Mouse (Mus musculus) natural killer cell, adult 2 months (primary cell): ENCODE measurements at regions not wholly inside any gene's neighbourhood (a gene's known extent, or its start where the extent isn't known, plus 50 kb on each side); places are given as distances from the start of the nearest gene placed in this dataset.

Source experiments
- DNase-seq, 2 experiments: peaks; one replicate each; pipeline ENCODE4 v3.0.0; 2022; ENCODE audit warnings: low spot score in 2 of 2

GRCm38 (mm10) chr11:43370025-43370424, 56.0 kb downstream of the Pttg1 start:
- DNase-seq = no peak

- no peak for DNase-seq
Measured at GRCm38 (mm10) chr11:43368346-43368745, 57.7 kb downstream of the Pttg1 start.

GRCm38 (mm10) chr11:43361858-43362257, 64.2 kb downstream of the Pttg1 start:
- DNase-seq = no peak

- peak; percentile 62 to 65 for DNase-seq
Measured at GRCm38 (mm10) chr11:43358390-43359291, 67.4 kb downstream of the Pttg1 start.

GRCm38 (mm10) chr11:43353602-43354001, 72.4 kb downstream of the Pttg1 start:
- DNase-seq = no peak

GRCm38 (mm10) chr11:43353030-43353429, 73.0 kb downstream of the Pttg1 start:
- no peak for DNase-seq

GRCm38 (mm10) chr11:43351818-43352217, 74.2 kb downstream of the Pttg1 start:
- peak in 1 of 2 experiments; percentile 16 for DNase-seq

- no peak for DNase-seq
Measured at GRCm38 (mm10) chr11:43351348-43351747, 74.7 kb downstream of the Pttg1 start.

- no peak for DNase-seq
Measured at GRCm38 (mm10) chr11:43350242-43350641, 75.8 kb downstream of the Pttg1 start.

- DNase-seq = no peak
Measured at GRCm38 (mm10) chr11:43349564-43349963, 76.5 kb downstream of the Pttg1 start.

- DNase-seq = peak; percentile 65 to 80
Measured at GRCm38 (mm10) chr11:43348571-43348970, 77.5 kb downstream of the Pttg1 start.

- no peak for DNase-seq
Measured at GRCm38 (mm10) chr11:43346489-43346888, 79.6 kb downstream of the Pttg1 start.

GRCm38 (mm10) chr11:43344767-43345561, 81.1 kb downstream of the Pttg1 start:
- no peak for DNase-seq

GRCm38 (mm10) chr11:43343574-43343973, 82.5 kb downstream of the Pttg1 start:
- no peak for DNase-seq

GRCm38 (mm10) chr11:43338377-43338993, 87.6 kb downstream of the Pttg1 start:
- DNase-seq = no peak

- DNase-seq = no peak
Measured at GRCm38 (mm10) chr11:43335668-43336265, 90.3 kb downstream of the Pttg1 start.

- no peak for DNase-seq
Measured at GRCm38 (mm10) chr11:43333547-43333946, 92.5 kb downstream of the Pttg1 start.

- no peak for DNase-seq
Measured at GRCm38 (mm10) chr11:43313996-43314395, 112.1 kb downstream of the Pttg1 start.
